ENCODE assay signal across 13 mouse cellular contexts in the genomic region with DNA sequence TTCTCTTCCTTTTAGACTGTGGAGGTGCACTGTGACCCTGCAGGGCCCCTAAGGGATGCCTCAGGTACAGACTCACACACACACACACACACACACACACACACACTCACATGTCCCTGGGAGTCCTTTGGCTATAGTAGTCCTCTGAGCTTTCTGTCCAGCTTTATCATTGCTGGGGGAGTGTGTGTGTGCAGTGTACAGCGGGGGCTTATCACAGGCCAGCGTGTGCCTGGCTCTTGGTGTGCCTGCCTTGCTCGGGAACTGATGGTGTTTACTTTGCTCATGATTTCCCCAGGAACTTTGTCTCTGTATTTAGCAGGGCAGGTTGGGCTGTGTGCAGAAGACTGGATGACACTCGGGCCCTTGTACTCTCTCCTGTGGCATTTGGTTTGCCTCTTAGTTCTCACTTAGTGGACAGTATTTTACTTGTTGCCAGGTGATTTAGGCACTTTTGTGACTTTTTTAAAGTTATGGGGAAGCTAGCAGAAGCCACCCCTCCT. TPM values are rescaled to one million over a fixed set of nuclear protein-coding genes. Genes with fewer than 3 reads are reported as not detected.
DNase-seq lines count a peak whose midpoint lies in the region; ATAC-seq and TF ChIP-seq lines count a peak whose summit lies in the region.
"Had no signal": no experiment of that assay in that cellular context is flagged by ENCODE, and none has a peak within 500 bp of the region (broad histone marks: within the 10 kb centered on the region; RNA-seq: fewer than 3 reads in every experiment).

No protein-coding gene starts in this region.

- H3K4me1 ChIP-seq in intestine, embryonic 15.5 days (replicated peaks) = peaks cover 56% of the 10 kb centered on the region
- peaks cover 5% of the 10 kb centered on the region; the same call in 1 of the 2 replicates for H3K4me1 ChIP-seq in intestine, postnatal 0 days (replicated peaks; ENCODE audit: control insufficient read depth, insufficient read depth, low read length)
- H3K4me1 ChIP-seq in liver, embryonic 13.5 days (replicated peaks) = peaks cover 62% of the 10 kb centered on the region
- peaks cover 38% of the 10 kb centered on the region for H3K4me1 ChIP-seq in stomach, embryonic 15.5 days

- H3K9me3 ChIP-seq in intestine, embryonic 15.5 days = no peaks in the 10 kb centered on the region
- H3K9me3 ChIP-seq in intestine, postnatal 0 days (ENCODE audit: control insufficient read depth) = no peaks in the 10 kb centered on the region
- no peaks in the 10 kb centered on the region for H3K9me3 ChIP-seq in liver, embryonic 13.5 days (replicated peaks)
- H3K9me3 ChIP-seq in stomach, embryonic 15.5 days = no peaks in the 10 kb centered on the region
- H3K9me3 ChIP-seq: embryonic facial prominence, embryonic 12.5 days; lung, embryonic 15.5 days had no signal

- no peak for DNase-seq in gastrocnemius, adult 2 months
- no peak for DNase-seq in gastrocnemius, postnatal 14 days
- no peak for DNase-seq in liver, embryonic 13.5 days
- DNase-seq in left cerebral cortex, postnatal 36 days (ENCODE audit: low spot score in 2 of 2) = no peak
- no peak for DNase-seq in embryo, embryonic 10.5 days (ENCODE audit: low spot score)
- DNase-seq: cerebellum, postnatal 14 days; thymus, postnatal 14 days had no signal

- intact Hi-C loops in gastrocnemius, adult 2 months (cut with DNase I) = loop anchor here (5.0 kb wide), 1 partner anchor 37 kb away; no protein-coding TSS in a partner anchor
- intact Hi-C loops in gastrocnemius, postnatal 14 days (cut with DNase I; ENCODE audit: low total_unique reads) = loop anchor here (5.0 kb wide), 1 partner anchor 47 kb away; no protein-coding TSS in a partner anchor
- intact Hi-C loops in left cerebral cortex, postnatal 36 days (cut with DNase I) = no loop called here

- ATAC-seq in intestine, embryonic 15.5 days = no peak
- no peak for ATAC-seq in intestine, postnatal 0 days
- ATAC-seq in liver, embryonic 13.5 days (ENCODE audit: low read depth) = peak; percentile 52
- peak; percentile 41; the same call in 1 of the 2 replicates for ATAC-seq in stomach, embryonic 15.5 days (ENCODE audit: insufficient read depth, low FRiP score, low read depth)

- H3K4me2 ChIP-seq in intestine, embryonic 15.5 days (replicated peaks) = no peak overlapping the region
- H3K4me2 ChIP-seq in intestine, postnatal 0 days (replicated peaks; ENCODE audit: low read depth) = no peak overlapping the region
- H3K4me2 ChIP-seq in liver, embryonic 13.5 days = no peak overlapping the region
- H3K4me2 ChIP-seq in stomach, embryonic 15.5 days = no peak overlapping the region
- H3K4me2 ChIP-seq: embryonic facial prominence, embryonic 12.5 days; lung, embryonic 15.5 days; midbrain, embryonic 11.5 days had no signal

- WGBS in intestine, embryonic 15.5 days = 40% methylated on average over 4 of the region's 4 CpGs
- 33% methylated on average over 4 of the region's 4 CpGs for WGBS in intestine, postnatal 0 days
- WGBS in liver, embryonic 13.5 days (ENCODE audit: insufficient replicate concordance) = 34% methylated on average over 4 of the region's 4 CpGs
- WGBS in stomach, embryonic 15.5 days = 52% methylated on average over 4 of the region's 4 CpGs

- H3K36me3 ChIP-seq in intestine, embryonic 15.5 days = no peaks in the 10 kb centered on the region
- H3K36me3 ChIP-seq in intestine, postnatal 0 days (ENCODE audit: control insufficient read depth, insufficient read depth) = peaks cover 14% of the 10 kb centered on the region; the same call in 1 of the 2 replicates
- H3K36me3 ChIP-seq in liver, embryonic 13.5 days = peaks cover 21% of the 10 kb centered on the region
- H3K36me3 ChIP-seq in stomach, embryonic 15.5 days = no peaks in the 10 kb centered on the region

- no peak overlapping the region for H3K9ac ChIP-seq in intestine, embryonic 15.5 days
- H3K9ac ChIP-seq in intestine, postnatal 0 days (ENCODE audit: low read depth, low read length) = no peak overlapping the region
- no peak overlapping the region for H3K9ac ChIP-seq in liver, embryonic 13.5 days
- no peak overlapping the region for H3K9ac ChIP-seq in stomach, embryonic 15.5 days
- H3K9ac ChIP-seq: embryonic facial prominence, embryonic 12.5 days; lung, embryonic 15.5 days had no signal

- H3K4me3 ChIP-seq in gastrocnemius, adult 2 months = no peak overlapping the region
- H3K4me3 ChIP-seq in intestine, embryonic 15.5 days (replicated peaks) = no peak overlapping the region
- no peak overlapping the region for H3K4me3 ChIP-seq in intestine, postnatal 0 days (ENCODE audit: low read depth, low read length)
- no peak overlapping the region for H3K4me3 ChIP-seq in liver, embryonic 13.5 days (replicated peaks)
- no peak overlapping the region for H3K4me3 ChIP-seq in stomach, embryonic 15.5 days (replicated peaks)
- H3K4me3 ChIP-seq: embryonic facial prominence, embryonic 12.5 days; lung, embryonic 15.5 days had no signal

- no peak for TF ChIP-seq CTCF in gastrocnemius, adult 2 months (IDR thresholded peaks at IDR 0.05)
- no peak for TF ChIP-seq CTCF in intestine, postnatal 0 days (IDR thresholded peaks at IDR 0.05; ENCODE audit: low read depth)

- peak overlapping the region; percentile 90 for H3K27ac ChIP-seq in gastrocnemius, adult 2 months
- 0 out of 2 replicates have a peak overlapping the region, but pooled peaks have one; percentile 36 for H3K27ac ChIP-seq in intestine, embryonic 15.5 days
- H3K27ac ChIP-seq in intestine, postnatal 0 days (ENCODE audit: low read depth, low read length) = no peak overlapping the region; the same call in 1 of the 2 replicates
- no peak overlapping the region for H3K27ac ChIP-seq in liver, embryonic 13.5 days
- H3K27ac ChIP-seq in stomach, embryonic 15.5 days = no peak overlapping the region
- H3K27ac ChIP-seq: embryonic facial prominence, embryonic 12.5 days had no signal

- H3K27me3 ChIP-seq in intestine, embryonic 15.5 days (replicated peaks) = no peaks in the 10 kb centered on the region
- H3K27me3 ChIP-seq in intestine, postnatal 0 days (replicated peaks; ENCODE audit: control insufficient read depth, insufficient read depth, low read length) = no peaks in the 10 kb centered on the region
- H3K27me3 ChIP-seq in liver, embryonic 13.5 days = no peaks in the 10 kb centered on the region
- no peaks in the 10 kb centered on the region for H3K27me3 ChIP-seq in stomach, embryonic 15.5 days (replicated peaks)
- H3K27me3 ChIP-seq: embryonic facial prominence, embryonic 12.5 days; lung, embryonic 15.5 days had no signal

RNA-seq across cellular contexts. Expression of a gene that starts 41.1 kb away (rescaled TPM):
- 100 to 1,000 TPM; 444 to 499 TPM for total RNA-seq in gastrocnemius, adult 2 months (2021)
- 100 to 1,000 TPM; 590 to 617 TPM for total RNA-seq in gastrocnemius, postnatal 14 days (2021)
- 410 and 425 TPM in 2 replicates for polyA plus RNA-seq in intestine, embryonic 15.5 days (2015; fragmentation: Nextera tagmentation; extraction: Ambion mirVana)
- polyA plus RNA-seq in intestine, postnatal 0 days (2015; fragmentation: Nextera tagmentation; extraction: Ambion mirVana) = 299 and 306 TPM in 2 replicates
- polyA plus RNA-seq in liver, embryonic 13.5 days (2015; fragmentation: Nextera tagmentation; extraction: Ambion mirVana) = 173 and 198 TPM in 2 replicates
- 375 and 416 TPM in 2 replicates for polyA plus RNA-seq in stomach, embryonic 15.5 days (2015; fragmentation: Nextera tagmentation; extraction: Ambion mirVana)
- 100 to 1,000 TPM; 343 to 354 TPM for total RNA-seq in left cerebral cortex, postnatal 36 days (2021)

Comparison
In these comparisons a context has a peak if more than half of its experiments do, and no peak if none do; other contexts are left out.
1. H3K27ac ChIP-seq: peak in gastrocnemius, adult 2 months (single experiment) and intestine, embryonic 15.5 days (single experiment); none in intestine, postnatal 0 days (single experiment), liver, embryonic 13.5 days (single experiment) and stomach, embryonic 15.5 days (single experiment).
2. ATAC-seq: peak in liver, embryonic 13.5 days (single experiment) and stomach, embryonic 15.5 days (single experiment); none in intestine, embryonic 15.5 days (single experiment) and intestine, postnatal 0 days (single experiment).